Mouse (Mus musculus) stomach, embryonic 16.5 days (tissue): Measurements from ENCODE around the gene Dnase2b. TPM values are rescaled to one million over a fixed set of nuclear protein-coding genes. Genes with fewer than 3 reads are reported as not detected.

Source experiments
- ATAC-seq: fragments of 200-750 bp; cut with Nextera tagmentation; 2 replicates; pipeline ENCODE4 v1.8.0; 2017; ENCODE audit warnings: moderate number of reproducible peaks, moderate TSS enrichment; ENCODE audit not compliant: insufficient read depth, low FRiP score
- H3K27ac ChIP-seq: fragments of 300-500 bp; sonication (generic); 2 replicates; pipeline ENCODE4 v1.5.1; 2014; ENCODE audit warnings: low read length
- H3K27me3 ChIP-seq: fragments of 300-500 bp; sonication (generic); 2 replicates; pipeline ENCODE4 v1.6.1; 2014; ENCODE audit warnings: low read length, control low read depth, mixed read lengths; ENCODE audit not compliant: control insufficient read depth, insufficient read depth
- H3K36me3 ChIP-seq: fragments of 300-500 bp; sonication (generic); 2 replicates; pipeline ENCODE4 v1.6.1; 2014; ENCODE audit warnings: low read length; ENCODE audit not compliant: control insufficient read depth, insufficient read depth
- H3K4me1 ChIP-seq: fragments of 300-500 bp; sonication (generic); 2 replicates; pipeline ENCODE4 v1.6.1; 2014; ENCODE audit warnings: low read length, control low read depth, mixed read lengths; ENCODE audit not compliant: control insufficient read depth, insufficient read depth
- H3K4me2 ChIP-seq: fragments of 300-500 bp; sonication (generic); 2 replicates; pipeline ENCODE4 v1.6.1; 2014; ENCODE audit warnings: low read depth, low read length, mixed read lengths
- H3K4me3 ChIP-seq: fragments of 300-500 bp; sonication (generic); replicated peaks from 2 replicates; pipeline ENCODE4 v1.5.1; 2014; ENCODE audit warnings: mild to moderate bottlenecking, low read length
- H3K9ac ChIP-seq: fragments of 300-500 bp; sonication (generic); 2 replicates; pipeline ENCODE4 v1.6.1; 2014; ENCODE audit warnings: low read length
- H3K9me3 ChIP-seq: fragments of 300-500 bp; sonication (generic); replicated peaks from 2 replicates; pipeline ENCODE4 v1.6.1; 2016; ENCODE audit warnings: low read length, control low read depth; ENCODE audit not compliant: control insufficient read depth
- WGBS: fragments of 180-500 bp; shearing (Covaris S2); extraction: QIAGEN DNeasy Blood & Tissue Kit; methylation state at CpG from one replicate; pipeline ENCODE4 v1.1.7; 2014; 5-methylcytosine and 5-hydroxymethylcytosine counted together
- polyA plus RNA-seq: library from polyadenylated mRNA; unstranded; fragments of >200 nt; fragmentation: Nextera tagmentation; extraction: Ambion mirVana; gene quantifications from 2 replicates; pipeline ENCODE4 v1.2.1, GENCODE M21; 2015

Gene Dnase2b
- polyA plus RNA-seq, 1 experiment from 2014 or later, result 0.28 TPM

- H3K36me3 ChIP-seq, result no peaks in the 10 kb centered on the region
- H3K9me3 ChIP-seq, result no peaks in the 10 kb centered on the region
- H3K27me3 ChIP-seq, result no peaks in the 10 kb centered on the region
- H3K4me3 ChIP-seq, result no peak overlapping the region
- H3K27ac ChIP-seq, result no peak overlapping the region
- H3K4me2 ChIP-seq, result no peak overlapping the region
- 84% methylated on average over 3 of the region's 3 CpGs for WGBS
- H3K4me1 ChIP-seq, result no peaks in the 10 kb centered on the region
- H3K9ac ChIP-seq, result no peak overlapping the region
- ATAC-seq, result no peak
These were observed 45.8 kb downstream of the Dnase2b start for GRCm38 (mm10) chr3:146569594-146569993.

- Histone ChIP-seq H3K27ac (peak overlapping the region; percentile 7; the same call in 1 of the 2 replicates), H3K9ac (no peak overlapping the region), H3K9me3 (no peaks in the 10 kb centered on the region), H3K4me3 (no peak overlapping the region), H3K27me3 (no peaks in the 10 kb centered on the region), H3K4me2 (no peak overlapping the region), H3K4me1 (no peaks in the 10 kb centered on the region), H3K36me3 (no peaks in the 10 kb centered on the region)
- ATAC-seq, result peak; percentile 84
- 48% methylated on average over 9 of the region's 9 CpGs for WGBS
These were observed 47.4 kb downstream of the Dnase2b start for GRCm38 (mm10) chr3:146567884-146568530.

GRCm38 (mm10) chr3:146567366-146567765 lies 48.0 kb downstream of the Dnase2b start:
- WGBS, result 39% methylated on average over 7 of the region's 7 CpGs

GRCm38 (mm10) chr3:146565065-146565411 lies 50.4 kb downstream of the Dnase2b start:
- Histone ChIP-seq H3K4me1 (no peaks in the 10 kb centered on the region), H3K27ac (no peak overlapping the region), H3K9me3 (no peaks in the 10 kb centered on the region), H3K4me2 (no peak overlapping the region), H3K27me3 (no peaks in the 10 kb centered on the region), H3K36me3 (no peaks in the 10 kb centered on the region), H3K9ac (no peak overlapping the region), H3K4me3 (no peak overlapping the region)
- WGBS, result 82% methylated on average over 1 of the region's 1 CpGs
- no peak for ATAC-seq

More at GRCm38 (mm10) chr3:146567366-146567765, 48.0 kb downstream of the Dnase2b start:
- Histone ChIP-seq H3K9me3 (no peaks in the 10 kb centered on the region), H3K36me3 (no peaks in the 10 kb centered on the region), H3K27ac (peak overlapping the region; percentile 7; the same call in 1 of the 2 replicates), H3K27me3 (no peaks in the 10 kb centered on the region), H3K9ac (no peak overlapping the region), H3K4me3 (no peak overlapping the region), H3K4me1 (no peaks in the 10 kb centered on the region), H3K4me2 (no peak overlapping the region)
- ATAC-seq, result no peak

- no peak for ATAC-seq
- Histone ChIP-seq H3K4me3 (no peak overlapping the region), H3K4me2 (no peak overlapping the region), H3K27me3 (no peaks in the 10 kb centered on the region), H3K4me1 (no peaks in the 10 kb centered on the region), H3K36me3 (no peaks in the 10 kb centered on the region), H3K9me3 (no peaks in the 10 kb centered on the region), H3K27ac (no peak overlapping the region), H3K9ac (no peak overlapping the region)
- WGBS, result 40% methylated on average over 14 of the region's 14 CpGs
These were observed 50.9 kb downstream of the Dnase2b start for GRCm38 (mm10) chr3:146564268-146565064.

GRCm38 (mm10) chr3:146562936-146563335 lies 52.5 kb downstream of the Dnase2b start:
- Histone ChIP-seq H3K36me3 (no peaks in the 10 kb centered on the region), H3K4me3 (no peak overlapping the region), H3K27ac (no peak overlapping the region), H3K4me2 (no peak overlapping the region), H3K9ac (no peak overlapping the region), H3K9me3 (no peaks in the 10 kb centered on the region), H3K27me3 (no peaks in the 10 kb centered on the region), H3K4me1 (no peaks in the 10 kb centered on the region)
- 86% methylated on average over 7 of the region's 7 CpGs for WGBS
- ATAC-seq, result no peak

- no peaks in the 10 kb centered on the region for H3K4me1 ChIP-seq
- no peaks in the 10 kb centered on the region for H3K27me3 ChIP-seq
- H3K4me2 ChIP-seq, result no peak overlapping the region
- no peak overlapping the region for H3K4me3 ChIP-seq
- no peak overlapping the region for H3K9ac ChIP-seq
- no peak for ATAC-seq
- 83% methylated on average over 6 of the region's 6 CpGs for WGBS
- no peaks in the 10 kb centered on the region for H3K36me3 ChIP-seq
- no peak overlapping the region for H3K27ac ChIP-seq
- H3K9me3 ChIP-seq, result no peaks in the 10 kb centered on the region
These were observed 57.9 kb downstream of the Dnase2b start for GRCm38 (mm10) chr3:146557507-146557906.

GRCm38 (mm10) chr3:146556567-146556966 lies 58.8 kb downstream of the Dnase2b start:
- H3K27ac ChIP-seq, result no peak overlapping the region

GRCm38 (mm10) chr3:146554816-146555215 lies 60.6 kb downstream of the Dnase2b start:
- H3K4me1 ChIP-seq, result no peaks in the 10 kb centered on the region
- no peak overlapping the region for H3K27ac ChIP-seq
- H3K36me3 ChIP-seq, result no peaks in the 10 kb centered on the region
- 85% methylated on average over 7 of the region's 7 CpGs for WGBS
- no peak overlapping the region for H3K9ac ChIP-seq
- no peak overlapping the region for H3K4me2 ChIP-seq
- H3K9me3 ChIP-seq, result no peaks in the 10 kb centered on the region
- H3K4me3 ChIP-seq, result no peak overlapping the region
- no peaks in the 10 kb centered on the region for H3K27me3 ChIP-seq
- no peak for ATAC-seq

More at GRCm38 (mm10) chr3:146556567-146556966, 58.8 kb downstream of the Dnase2b start:
- H3K4me1 ChIP-seq, result no peaks in the 10 kb centered on the region
- no peaks in the 10 kb centered on the region for H3K27me3 ChIP-seq
- H3K4me2 ChIP-seq, result no peak overlapping the region
- no peak overlapping the region for H3K4me3 ChIP-seq
- 68% methylated on average over 1 of the region's 1 CpGs for WGBS
- H3K36me3 ChIP-seq, result no peaks in the 10 kb centered on the region
- no peak for ATAC-seq
- no peak overlapping the region for H3K9ac ChIP-seq
- H3K9me3 ChIP-seq, result no peaks in the 10 kb centered on the region
